Mouse (Mus musculus) brown adipose tissue, adult 24 weeks (tissue): ENCODE measurements around the gene Cyp26b1. TPM values are rescaled to one million over a fixed set of nuclear protein-coding genes. Genes with fewer than 3 reads are reported as not detected.
"Not testable (repeated sequence)": the region's sequence is repeated elsewhere in the genome, so short reads cannot be mapped to it uniquely, and the experiment has no call there.

Experiments
- H3K27ac ChIP-seq: fragments of 200-500 bp; replicated peaks from 2 replicates; pipeline ENCODE4 v1.5.1; 2012; ENCODE audit warnings: low read depth, mild to moderate bottlenecking, low read length
- H3K4me1 ChIP-seq: fragments of 200-500 bp; 2 replicates; pipeline ENCODE4 v1.6.1; 2012; ENCODE audit warnings: low read length, mixed read lengths; ENCODE audit not compliant: control insufficient read depth, insufficient read depth, insufficient read length
- H3K4me3 ChIP-seq: fragments of 200-500 bp; 2 replicates; pipeline ENCODE4 v1.5.1; 2012; ENCODE audit warnings: low read depth, mild to moderate bottlenecking, low read length, moderate library complexity; ENCODE audit not compliant: insufficient read depth
- polyA plus RNA-seq: library from polyadenylated mRNA; stranded (reverse); fragments of >200 nt; gene quantifications from 2 replicates; pipeline ENCODE4 v1.2.4, GENCODE M21; 2012; ENCODE audit not compliant: missing spikeins, insufficient read depth, insufficient read length

The Cyp26b1 gene
- 0.67 and 1.1 TPM in 2 replicates for polyA plus RNA-seq

- H3K4me3 ChIP-seq, result no peak within 1 kb of the TSS
- peaks cover 2% of the 10 kb centered on the region; the same call in 1 of the 2 replicates for H3K4me1 ChIP-seq
- no peak within 1 kb of the TSS for H3K27ac ChIP-seq
Observed at GRCm38 (mm10) chr6:84593693-84594092, at the start of gene Cyp26b1. Cyp26b1 (minus strand) TSS chr6:84593908.

DNA sequence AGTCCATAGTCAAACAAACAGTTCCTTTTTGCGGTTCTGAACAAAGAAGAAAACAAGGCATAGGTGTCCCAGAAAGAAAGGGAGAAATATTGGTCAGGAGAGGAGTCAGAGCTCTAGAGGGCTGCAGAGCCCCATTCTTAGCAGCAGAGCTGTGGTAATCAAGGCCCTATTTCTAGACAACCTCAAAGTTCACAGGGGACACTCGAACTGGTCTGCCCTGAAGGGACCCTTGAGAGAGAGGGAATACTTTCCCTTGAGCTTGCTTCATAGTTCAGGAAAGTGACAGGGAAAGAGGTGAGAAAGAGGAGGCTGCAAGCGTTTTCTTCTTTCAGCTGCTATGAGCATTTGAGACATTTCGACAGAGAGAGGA lies 47.3 kb upstream of the Cyp26b1 start:
- no peak overlapping the region for H3K4me3 ChIP-seq
- peaks cover 16% of the 10 kb centered on the region for H3K4me1 ChIP-seq
- H3K27ac ChIP-seq, result peak overlapping the region; percentile 71

DNA sequence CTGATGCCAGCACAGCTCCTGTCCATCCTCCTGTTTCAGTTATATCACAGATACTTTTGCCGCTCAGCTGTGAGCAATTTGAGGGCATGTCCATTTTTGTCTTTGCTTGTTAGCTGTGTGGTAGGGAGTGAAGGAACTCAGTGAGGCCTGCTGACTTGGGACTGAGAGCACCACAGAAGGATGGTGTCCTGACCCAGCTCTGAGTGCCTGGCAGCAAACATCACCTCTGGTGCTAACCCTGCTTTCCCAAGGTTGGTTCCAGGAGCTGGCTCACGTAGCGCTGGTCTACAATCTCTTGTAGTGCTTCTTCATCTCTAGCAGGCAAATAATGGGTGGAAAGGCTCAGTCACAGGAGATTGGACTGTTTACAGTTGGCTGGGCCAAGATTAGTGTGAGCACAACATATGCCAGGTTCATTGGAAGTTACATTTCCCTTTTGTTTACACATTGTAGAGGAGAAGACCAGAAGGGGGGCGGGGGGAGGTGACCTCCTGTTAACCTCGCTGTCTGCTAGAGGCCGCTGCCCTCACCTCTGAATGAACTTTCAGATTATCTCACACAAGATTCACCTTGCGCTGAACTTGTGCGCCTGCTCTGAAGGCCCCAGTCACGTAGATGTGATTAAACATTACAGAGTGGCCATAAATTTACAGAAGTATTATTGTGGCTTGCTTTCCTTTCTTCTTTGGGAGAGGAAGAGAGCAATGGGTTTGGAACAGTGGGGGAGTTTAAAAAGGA lies 46.8 kb upstream of the Cyp26b1 start:
- Histone ChIP-seq H3K4me1 (peaks cover 16% of the 10 kb centered on the region), H3K4me3 (no peak overlapping the region), H3K27ac (peak overlapping the region; percentile 71)

DNA sequence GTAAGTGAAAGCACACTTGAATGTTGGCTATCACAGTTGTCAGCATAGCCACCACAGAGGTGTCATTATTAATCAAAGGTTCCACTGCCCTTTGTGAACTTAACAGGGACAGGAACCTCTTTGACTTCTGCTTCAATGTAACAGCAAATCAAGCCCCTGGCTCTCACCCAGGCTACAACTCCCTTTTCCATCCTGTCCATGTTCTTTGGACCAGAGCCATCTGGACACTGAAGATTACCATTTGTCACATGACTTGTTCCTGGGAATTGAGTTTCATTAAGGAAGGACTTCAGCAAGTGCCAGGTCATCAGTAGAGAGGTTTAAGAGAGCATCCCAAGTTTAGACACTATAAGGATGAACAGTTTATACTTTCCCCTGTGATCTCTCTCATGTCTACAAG lies 44.5 kb upstream of the Cyp26b1 start:
- no peak overlapping the region for H3K4me3 ChIP-seq
- H3K27ac ChIP-seq, result no peak overlapping the region
- peaks cover 19% of the 10 kb centered on the region for H3K4me1 ChIP-seq

DNA sequence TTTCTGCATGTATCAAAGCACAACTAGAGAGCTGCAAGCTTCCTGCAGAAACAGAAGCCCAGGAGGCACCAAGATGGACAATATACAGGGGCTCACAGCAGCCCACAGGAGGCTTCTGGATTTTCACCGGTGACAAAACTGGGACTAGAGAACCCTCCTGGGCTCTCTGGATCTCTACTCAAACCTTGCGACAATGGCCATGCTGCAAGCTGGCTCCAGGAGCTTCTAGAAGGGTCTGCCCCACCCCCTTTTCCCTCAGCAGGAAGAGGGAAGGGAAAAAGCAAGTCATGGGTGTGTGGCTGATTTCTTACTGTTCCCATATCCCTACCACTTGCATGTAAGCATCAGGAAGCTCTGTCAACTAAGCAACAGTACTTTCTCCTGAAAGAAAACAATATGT lies 37.9 kb upstream of the Cyp26b1 start:
- H3K4me1 ChIP-seq, result peaks cover 21% of the 10 kb centered on the region
- H3K27ac ChIP-seq, result no peak overlapping the region
- H3K4me3 ChIP-seq, result no peak overlapping the region

DNA sequence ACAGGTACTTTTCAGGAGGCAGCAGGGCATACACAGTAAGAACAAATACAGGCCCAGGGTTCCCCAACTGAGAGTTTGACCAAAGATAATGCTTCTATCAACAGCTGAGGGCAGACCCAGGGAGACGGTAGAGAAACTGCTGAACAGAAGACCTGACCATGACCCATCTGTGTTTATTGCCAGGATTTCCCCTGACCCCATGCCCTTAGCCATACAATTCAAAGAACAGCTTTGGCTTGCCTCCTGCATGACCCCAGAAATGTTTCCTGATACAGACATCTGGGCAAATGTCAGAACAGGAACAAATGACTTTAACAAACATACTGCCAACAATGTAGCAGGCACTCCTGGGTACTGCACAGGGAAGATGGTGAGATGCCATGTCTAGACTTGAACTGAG lies 36.6 kb upstream of the Cyp26b1 start:
- Histone ChIP-seq H3K4me3 (no peak overlapping the region), H3K4me1 (peaks cover 24% of the 10 kb centered on the region), H3K27ac (no peak overlapping the region)

DNA sequence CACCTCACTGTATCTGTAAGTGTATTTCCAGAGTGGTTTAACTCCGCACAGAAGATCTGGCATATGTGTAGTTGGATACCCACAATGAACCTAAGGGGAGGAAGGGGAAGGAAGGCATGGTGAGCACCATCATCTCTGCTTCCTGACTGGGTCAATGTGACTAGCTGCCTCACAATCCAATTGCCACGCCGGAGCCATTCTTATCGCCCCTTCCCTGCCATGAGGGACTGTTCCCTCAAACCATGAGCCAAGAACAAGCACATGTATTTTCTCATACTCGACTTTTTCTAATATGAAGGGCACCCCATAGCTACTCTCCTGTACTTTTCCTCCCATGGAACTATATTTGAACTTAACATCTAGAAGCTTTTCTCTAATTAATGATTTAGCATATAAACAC lies 35.1 kb upstream of the Cyp26b1 start:
- Histone ChIP-seq H3K27ac (no peak overlapping the region), H3K4me3 (no peak overlapping the region), H3K4me1 (peaks cover 21% of the 10 kb centered on the region)

DNA sequence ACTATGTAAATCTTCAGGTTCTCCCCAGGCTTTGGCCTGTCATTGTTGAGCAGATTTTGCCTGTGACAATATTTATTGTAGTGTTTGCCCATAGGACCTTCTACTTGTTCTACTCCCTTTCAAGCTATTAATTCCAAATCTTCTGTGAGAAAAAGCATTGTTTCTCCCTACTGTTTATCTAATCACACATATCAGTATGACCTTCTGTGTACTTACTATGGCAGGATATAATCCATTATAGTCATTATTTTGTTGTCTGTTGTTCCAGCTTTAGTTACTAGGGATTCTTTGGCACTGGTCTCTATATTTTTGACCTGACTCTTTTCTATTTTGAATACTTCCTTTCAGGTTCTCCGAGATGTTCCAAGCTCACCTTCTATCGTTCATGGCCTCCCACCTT lies 32.7 kb upstream of the Cyp26b1 start:
- peaks cover 15% of the 10 kb centered on the region for H3K4me1 ChIP-seq
- H3K27ac ChIP-seq, result no peak overlapping the region
- H3K4me3 ChIP-seq, result no peak overlapping the region

GRCm38 (mm10) chr6:84619166-84619565 lies 25.5 kb upstream of the Cyp26b1 start:
- H3K27ac ChIP-seq, result no peak overlapping the region
- H3K4me3 ChIP-seq, result no peak overlapping the region
- no peaks in the 10 kb centered on the region for H3K4me1 ChIP-seq

DNA sequence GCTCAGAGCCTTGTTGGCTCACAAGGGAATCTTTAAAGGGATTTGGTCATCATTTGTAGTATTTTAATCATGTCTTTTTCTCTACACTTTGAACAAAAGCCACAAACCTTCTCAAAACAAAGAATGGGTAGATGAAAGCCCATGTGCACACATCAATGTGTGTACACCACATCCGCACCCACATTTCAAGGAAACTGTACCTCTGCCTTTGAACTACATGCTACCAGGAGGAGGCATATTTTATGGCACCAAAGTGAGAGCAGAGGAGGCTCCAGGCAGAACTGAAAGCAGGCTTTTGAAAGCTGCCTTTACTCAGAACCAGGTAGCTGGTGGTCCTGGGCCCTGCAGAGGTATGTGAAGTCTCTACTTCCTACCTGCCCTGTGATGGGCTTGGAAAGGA lies 23.3 kb upstream of the Cyp26b1 start:
- Histone ChIP-seq H3K4me3 (no peak overlapping the region), H3K4me1 (no peaks in the 10 kb centered on the region)

DNA sequence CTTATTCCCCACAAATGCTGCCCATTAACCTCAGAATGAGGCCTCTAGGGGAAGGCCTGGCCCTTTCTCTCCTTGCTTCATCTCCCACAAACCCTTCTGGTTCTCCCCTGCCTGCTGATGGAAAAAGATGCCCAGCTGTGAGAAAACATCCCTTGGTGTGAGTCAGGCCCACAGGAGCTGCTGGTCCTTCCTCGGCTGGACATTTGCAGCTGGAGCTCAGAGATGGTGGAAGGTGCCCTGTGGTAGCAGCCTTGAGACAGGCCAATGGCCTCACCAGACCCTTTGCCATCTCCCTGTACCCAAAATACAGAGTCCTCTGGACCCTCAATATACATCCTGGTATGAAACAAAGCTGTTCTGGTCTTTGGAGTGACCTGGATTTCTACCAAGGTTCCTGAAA lies 22.9 kb upstream of the Cyp26b1 start:
- Histone ChIP-seq H3K27ac (no peak overlapping the region), H3K4me1 (no peaks in the 10 kb centered on the region), H3K4me3 (no peak overlapping the region)

More for the DNA sequence above, 23.3 kb upstream of the Cyp26b1 start:
- H3K27ac ChIP-seq, result no peak overlapping the region

- H3K4me3 ChIP-seq, result no peak overlapping the region
- H3K4me1 ChIP-seq, result no peaks in the 10 kb centered on the region
- no peak overlapping the region for H3K27ac ChIP-seq
Observed at GRCm38 (mm10) chr6:84613561-84613960, 19.9 kb upstream of the Cyp26b1 start.

DNA sequence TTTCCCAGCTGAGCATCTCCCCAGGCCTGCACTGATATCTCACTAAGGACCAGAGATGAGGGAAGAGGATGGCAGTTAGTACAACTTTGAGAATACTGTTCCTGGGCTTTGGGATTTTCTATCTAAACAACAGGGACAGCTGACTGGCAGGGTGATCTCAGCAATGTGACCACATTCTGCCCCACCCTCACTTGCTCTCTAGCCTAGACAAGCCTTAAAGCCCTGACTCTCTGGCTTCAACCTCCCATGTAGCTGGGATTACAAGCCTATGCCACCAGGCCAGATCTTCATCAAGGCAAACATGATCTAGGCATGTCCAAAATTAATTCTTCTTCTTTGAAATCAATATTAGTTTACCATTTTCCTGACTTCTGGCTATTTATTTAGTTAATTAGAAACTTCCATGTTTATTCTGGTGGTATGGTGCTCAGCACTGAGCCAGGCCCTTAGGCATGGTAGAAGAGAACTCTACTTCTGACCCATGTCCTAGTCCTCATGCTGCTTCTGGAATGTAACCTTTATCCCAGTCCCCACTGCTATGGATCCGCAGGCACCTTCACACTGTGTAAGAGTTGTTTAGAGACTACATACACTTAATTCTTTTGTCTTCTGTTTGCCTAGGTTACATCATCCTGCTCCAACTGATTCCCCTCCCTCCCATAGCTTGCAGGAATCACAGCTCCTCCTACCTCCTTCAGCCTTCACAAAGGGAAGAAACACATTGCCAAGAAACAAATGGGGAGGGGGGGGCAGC lies 7.6 kb upstream of the Cyp26b1 start:
- Histone ChIP-seq H3K4me3 (no peak overlapping the region), H3K27ac (peak overlapping the region; percentile 50; the same call in 1 of the 2 replicates), H3K4me1 (peaks cover 5% of the 10 kb centered on the region)

DNA sequence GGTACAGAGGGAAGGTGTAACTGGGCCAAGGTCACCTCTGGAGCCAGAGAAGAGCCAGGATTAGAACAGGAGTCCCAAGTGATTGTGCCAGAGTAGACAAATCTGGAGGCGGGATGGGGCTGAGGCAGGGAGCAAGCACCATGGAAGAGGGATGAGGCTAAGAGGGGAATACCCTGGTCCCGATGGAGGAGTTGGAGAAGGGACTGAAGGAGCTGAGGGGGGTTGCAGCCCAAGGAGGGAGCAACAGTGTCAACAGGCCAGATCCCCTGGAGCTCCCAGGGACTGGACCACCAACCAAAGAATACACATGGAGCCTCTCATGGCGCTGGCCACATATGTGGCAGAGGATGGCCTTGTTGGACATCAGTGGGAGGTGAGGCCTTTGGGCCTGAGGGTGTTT lies 5.6 kb upstream of the Cyp26b1 start:
- H3K27ac ChIP-seq, H3K4me1 ChIP-seq, H3K4me3 ChIP-seq: not testable (repeated sequence)

- no peak overlapping the region for H3K27ac ChIP-seq
- H3K4me1 ChIP-seq, result peaks cover 5% of the 10 kb centered on the region
- H3K4me3 ChIP-seq, result no peak overlapping the region
Observed at GRCm38 (mm10) chr6:84598725-84599124, 5.0 kb upstream of the Cyp26b1 start.

DNA sequence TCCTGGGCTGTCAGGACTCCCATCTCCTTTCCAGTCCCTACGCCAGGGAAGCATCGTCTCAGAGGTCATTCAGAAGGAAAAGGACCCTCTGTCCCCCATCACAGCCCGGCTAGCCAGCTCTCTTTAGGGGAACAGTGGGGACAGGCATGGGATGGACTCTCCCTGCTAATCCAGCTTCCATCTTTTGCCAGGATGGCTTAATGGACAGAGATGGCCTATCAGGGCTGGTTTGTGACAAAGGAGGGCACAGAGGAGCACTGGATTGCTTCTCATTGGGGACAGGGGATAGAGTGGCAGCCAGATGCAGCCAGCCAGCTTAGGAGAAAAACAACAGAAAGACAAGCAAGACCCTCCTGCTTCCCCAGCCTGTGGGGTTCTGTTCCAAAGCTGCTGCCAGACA lies 918 bp upstream of the Cyp26b1 start:
- Histone ChIP-seq H3K4me1 (peaks cover under 1% of the 10 kb centered on the region; the same call in 1 of the 2 replicates), H3K4me3 (no peak overlapping the region), H3K27ac (no peak overlapping the region)
